Mouse (Mus musculus) E14TG2a.4 (cell line): ENCODE results near the gene Agap1.

ENCODE experiments used
- CTCF ChIP-seq: conservative IDR thresholded peaks from 2 replicates; pipeline ENCODE4 v1.5.1; 2014; ENCODE audit warnings: low read length
- NANOG ChIP-seq: IDR thresholded peaks from 2 replicates; pipeline ENCODE4 v1.6.1; 2014; ENCODE audit warnings: borderline replicate concordance, low read length, mixed read lengths

DNA sequence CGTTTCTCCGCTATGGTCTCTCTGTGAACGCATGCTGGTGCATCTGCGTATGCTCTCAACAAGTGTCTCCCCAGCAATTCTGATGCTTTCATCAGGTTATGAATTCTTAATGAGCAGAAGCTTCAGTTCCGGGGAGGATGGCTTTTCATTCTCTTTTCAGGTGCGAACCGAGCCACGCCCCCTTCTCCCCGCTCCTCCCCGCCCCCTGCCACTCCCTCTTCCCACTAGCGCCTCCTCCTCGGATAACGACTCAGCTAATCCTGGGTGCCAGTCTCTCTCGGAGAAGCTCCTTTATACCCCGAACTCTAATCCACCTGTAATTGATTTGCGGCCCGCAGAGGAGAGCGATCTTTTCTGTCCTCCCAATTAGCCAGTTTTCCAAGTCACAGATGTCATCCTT is 463.5 kb downstream of the Agap1 start:
- TF ChIP-seq CTCF, result no peak
- no peak for TF ChIP-seq NANOG
